In genomic region chr17:93199218-93199617, GRCm38 (mm10) we compare ENCODE assay signal across 11 mouse cellular contexts. TPM values are rescaled to one million over a fixed set of nuclear protein-coding genes. Genes with fewer than 3 reads are reported as not detected.
DNase-seq lines count a peak whose midpoint lies in the region; ATAC-seq and TF ChIP-seq lines count a peak whose summit lies in the region.
"Had no signal": no experiment of that assay in that cellular context is flagged by ENCODE, and none has a peak within 500 bp of the region (broad histone marks: within the 10 kb centered on the region; RNA-seq: fewer than 3 reads in every experiment).

No protein-coding gene starts in this region.

- H3K4me1 ChIP-seq in hindbrain, embryonic 12.5 days, result peaks cover 36% of the 10 kb centered on the region
- peaks cover 43% of the 10 kb centered on the region for H3K4me1 ChIP-seq in midbrain, embryonic 15.5 days

- ATAC-seq in hindbrain, embryonic 12.5 days (ENCODE audit: low FRiP score), result no peak
- ATAC-seq in midbrain, embryonic 15.5 days (replicated peaks), result no peak
- ATAC-seq: inflammation-experienced regulatory T-cells, adult 6 months had no signal

- TF ChIP-seq CTCF in gastrocnemius, adult 2 months (IDR thresholded peaks at IDR 0.05), result no peak

- 2% methylated on average over 15 of the region's 15 CpGs for WGBS in hindbrain, embryonic 12.5 days
- WGBS in midbrain, embryonic 15.5 days, result under 1% methylated on average over 15 of the region's 15 CpGs

- peaks cover 58% of the 10 kb centered on the region for H3K27me3 ChIP-seq in hindbrain, embryonic 12.5 days
- peaks cover 18% of the 10 kb centered on the region for H3K27me3 ChIP-seq in midbrain, embryonic 15.5 days (replicated peaks)

- H3K27ac ChIP-seq in hindbrain, embryonic 12.5 days, result peak overlapping the region; percentile 85
- H3K27ac ChIP-seq in midbrain, embryonic 15.5 days, result peak overlapping the region; percentile 78
- H3K27ac ChIP-seq in gastrocnemius, adult 2 months, result no peak overlapping the region
- H3K27ac ChIP-seq: stomach, postnatal 0 days had no signal

- peak overlapping the region; percentile 69 for H3K4me2 ChIP-seq in hindbrain, embryonic 12.5 days (replicated peaks)
- peak overlapping the region; percentile 75 for H3K4me2 ChIP-seq in midbrain, embryonic 15.5 days

- H3K9ac ChIP-seq in hindbrain, embryonic 12.5 days, result peak overlapping the region; percentile 66
- H3K9ac ChIP-seq in midbrain, embryonic 15.5 days, result peak overlapping the region; percentile 48; the same call in 1 of the 2 replicates

- H3K4me3 ChIP-seq in hindbrain, embryonic 12.5 days, result peak overlapping the region; percentile 41
- peak overlapping the region; percentile 46 for H3K4me3 ChIP-seq in midbrain, embryonic 15.5 days
- H3K4me3 ChIP-seq in gastrocnemius, adult 2 months, result no peak overlapping the region

- H3K9me3 ChIP-seq in hindbrain, embryonic 12.5 days (replicated peaks), result no peaks in the 10 kb centered on the region
- no peaks in the 10 kb centered on the region for H3K9me3 ChIP-seq in midbrain, embryonic 15.5 days

- DNase-seq in right cerebral cortex, adult 18-20 months, result peak; percentile 34
- no peak for DNase-seq in right cerebral cortex, postnatal 25 days
- DNase-seq in heart, adult 8-10 months (ENCODE audit: low spot score), result no peak
- no peak for DNase-seq in gastrocnemius, adult 2 months
- no peak for DNase-seq in thymus, postnatal 4 days
- DNase-seq in heart, adult 18-20 months, result no peak

- intact Hi-C loops in gastrocnemius, adult 2 months (cut with DNase I), result no loop called here

- no peaks in the 10 kb centered on the region for H3K36me3 ChIP-seq in hindbrain, embryonic 12.5 days
- no peaks in the 10 kb centered on the region for H3K36me3 ChIP-seq in midbrain, embryonic 15.5 days (replicated peaks)

RNA-seq across cellular contexts. Expression of gene Adcyap1, which starts 0.4 kb away (rescaled TPM):
- polyA plus RNA-seq in hindbrain, embryonic 12.5 days (2016; fragmentation: Nextera tagmentation; extraction: Ambion mirVana), result 20.5 and 21.8 TPM in 2 replicates
- 18.0 and 20.1 TPM in 2 replicates for polyA plus RNA-seq in midbrain, embryonic 15.5 days (2015; fragmentation: Nextera tagmentation; extraction: Ambion mirVana)
- total RNA-seq in heart, adult 8-10 months (2022), result not detected
- not detected for total RNA-seq in gastrocnemius, adult 2 months (2021)
- total RNA-seq in heart, adult 18-20 months (2021), result not detected
- polyA plus RNA-seq: gonadal fat pad, adult 2 months; inflammation-experienced regulatory T-cells, adult 6 months had no signal
